Mouse (Mus musculus) limb, embryonic 14.5 days (tissue): ENCODE measurements around the gene Slc24a4. TPM values are rescaled to one million over a fixed set of nuclear protein-coding genes. Genes with fewer than 3 reads are reported as not detected.

Experiments used
- ATAC-seq: fragments of 200-750 bp; cut with Nextera tagmentation; 2 replicates; pipeline ENCODE4 v1.8.0; 2017; ENCODE audit warnings: low read depth, moderate number of reproducible peaks, moderate TSS enrichment; ENCODE audit not compliant: low FRiP score
- DNase-seq: peaks from one replicate; pipeline ENCODE4 v3.0.0-alpha.2; 2015; ENCODE audit warnings: low spot score
- H3K27ac ChIP-seq: fragments of 300-500 bp; sonication (generic); replicated peaks from 2 replicates; pipeline ENCODE4 v1.5.1; 2014; ENCODE audit warnings: low read depth, mild to moderate bottlenecking, low read length, moderate library complexity, mixed read lengths
- H3K27me3 ChIP-seq: fragments of 300-500 bp; sonication (generic); 2 replicates; pipeline ENCODE4 v1.6.1; 2014; ENCODE audit warnings: low read length, mixed read lengths; ENCODE audit not compliant: control insufficient read depth, insufficient read depth
- H3K36me3 ChIP-seq: fragments of 300-500 bp; sonication (generic); 2 replicates; pipeline ENCODE4 v1.6.1; 2014; ENCODE audit warnings: mild to moderate bottlenecking, low read length, moderate library complexity, mixed read lengths; ENCODE audit not compliant: control insufficient read depth, insufficient read depth
- H3K4me1 ChIP-seq: fragments of 300-500 bp; sonication (generic); 2 replicates; pipeline ENCODE4 v1.6.1; 2014; ENCODE audit warnings: antibody characterized with exemption, low read length, mixed read lengths; ENCODE audit not compliant: control insufficient read depth, insufficient read depth
- H3K4me2 ChIP-seq: fragments of 300-500 bp; sonication (generic); replicated peaks from 2 replicates; pipeline ENCODE4 v1.6.1; 2014; ENCODE audit warnings: low read depth, mild to moderate bottlenecking, low read length, moderate library complexity; ENCODE audit not compliant: severe bottlenecking
- H3K4me3 ChIP-seq: fragments of 300-500 bp; sonication (generic); replicated peaks from 2 replicates; pipeline ENCODE4 v1.5.1; 2014; ENCODE audit warnings: low read length
- H3K9ac ChIP-seq: fragments of 300-500 bp; sonication (generic); 2 replicates; pipeline ENCODE4 v1.6.1; 2014; ENCODE audit warnings: mild to moderate bottlenecking, low read depth, low read length, moderate library complexity; ENCODE audit not compliant: severe bottlenecking
- H3K9me3 ChIP-seq: fragments of 300-500 bp; sonication (generic); 2 replicates; pipeline ENCODE4 v1.6.1; 2016; ENCODE audit warnings: low read length; ENCODE audit not compliant: control insufficient read depth
- POLR2A ChIP-seq: fragments of 200-500 bp; IDR thresholded peaks from 2 replicates; pipeline ENCODE4 v1.8.0; 2012; ENCODE audit warnings: inconsistent platforms, mild to moderate bottlenecking, moderate library complexity, borderline replicate concordance; ENCODE audit not compliant: insufficient read depth, insufficient read length; ENCODE audit errors: extremely low read depth
- WGBS: fragments of 180-500 bp; shearing (Covaris S2); extraction: QIAGEN DNeasy Blood & Tissue Kit; methylation state at CpG from one replicate; pipeline ENCODE4 v1.1.7; 2014; 5-methylcytosine and 5-hydroxymethylcytosine counted together
- polyA plus RNA-seq, 2 experiments: library from polyadenylated mRNA; depleted of rRNA in 1 of 2; stranded (reverse) in 1 of 2; unstranded in 1 of 2; fragments of >200 nt; fragmentation: Nextera tagmentation in 1 of 2; extraction: Ambion mirVana in 1 of 2; gene quantifications; 2 replicates each; pipeline versions ENCODE4 v1.2.1 to v1.2.3; 2012 to 2014

Gene Slc24a4
- polyA plus RNA-seq, 2 experiments = 0.77 to 1.7 TPM

GRCm38 (mm10) chr12:102288846-102289245 lies 160.3 kb downstream of the Slc24a4 start:
- no peaks in the 10 kb centered on the region for H3K9me3 ChIP-seq
- no peaks in the 10 kb centered on the region for H3K27me3 ChIP-seq
- H3K4me3 ChIP-seq = no peak overlapping the region
- no peak overlapping the region for H3K4me2 ChIP-seq
- no peak for TF ChIP-seq POLR2A
- H3K27ac ChIP-seq = no peak overlapping the region
- H3K36me3 ChIP-seq = no peaks in the 10 kb centered on the region
- H3K4me1 ChIP-seq = peaks cover 20% of the 10 kb centered on the region
- H3K9ac ChIP-seq = no peak overlapping the region
- no peak for ATAC-seq
- WGBS = 43% methylated on average over 2 of the region's 2 CpGs
- DNase-seq = no peak

GRCm38 (mm10) chr12:102289568-102289967 lies 161.0 kb downstream of the Slc24a4 start:
- DNase-seq (no peak), ATAC-seq (no peak)
- Histone ChIP-seq H3K9ac (no peak overlapping the region), H3K36me3 (no peaks in the 10 kb centered on the region), H3K4me2 (no peak overlapping the region), H3K4me3 (no peak overlapping the region), H3K9me3 (no peaks in the 10 kb centered on the region), H3K27me3 (no peaks in the 10 kb centered on the region), H3K4me1 (peaks cover 16% of the 10 kb centered on the region; the same call in 1 of the 2 replicates), H3K27ac (no peak overlapping the region)
- 100% methylated on average over 1 of the region's 1 CpGs for WGBS
- TF ChIP-seq POLR2A = no peak

- Histone ChIP-seq H3K27me3 (no peaks in the 10 kb centered on the region), H3K4me3 (no peak overlapping the region), H3K4me1 (peaks cover 16% of the 10 kb centered on the region; the same call in 1 of the 2 replicates), H3K9me3 (no peaks in the 10 kb centered on the region), H3K4me2 (no peak overlapping the region), H3K9ac (no peak overlapping the region), H3K27ac (no peak overlapping the region), H3K36me3 (no peaks in the 10 kb centered on the region)
- no peak for ATAC-seq
- no peak for TF ChIP-seq POLR2A
- DNase-seq = no peak
- WGBS = 76% methylated on average over 2 of the region's 2 CpGs
Measured at GRCm38 (mm10) chr12:102290662-102291061, 162.1 kb downstream of the Slc24a4 start.

GRCm38 (mm10) chr12:102291686-102292085 lies 163.2 kb downstream of the Slc24a4 start:
- Histone ChIP-seq H3K36me3 (no peaks in the 10 kb centered on the region), H3K4me2 (no peak overlapping the region), H3K4me1 (peaks cover 13% of the 10 kb centered on the region; the same call in 1 of the 2 replicates), H3K4me3 (no peak overlapping the region), H3K27ac (no peak overlapping the region; the same call in 1 of the 2 replicates), H3K9ac (no peak overlapping the region), H3K27me3 (no peaks in the 10 kb centered on the region), H3K9me3 (no peaks in the 10 kb centered on the region)
- DNase-seq = no peak
- no peak for ATAC-seq
- WGBS = 22% methylated on average over 6 of the region's 6 CpGs
- no peak for TF ChIP-seq POLR2A

GRCm38 (mm10) chr12:102292501-102293215 lies 164.1 kb downstream of the Slc24a4 start:
- DNase-seq (no peak), ATAC-seq (no peak)
- no peak overlapping the region for H3K4me3 ChIP-seq
- no peaks in the 10 kb centered on the region for H3K9me3 ChIP-seq
- TF ChIP-seq POLR2A = no peak
- H3K27ac ChIP-seq = no peak overlapping the region
- H3K4me2 ChIP-seq = no peak overlapping the region
- no peaks in the 10 kb centered on the region for H3K27me3 ChIP-seq
- no peaks in the 10 kb centered on the region for H3K36me3 ChIP-seq
- WGBS = 81% methylated on average over 7 of the region's 7 CpGs
- H3K9ac ChIP-seq = no peak overlapping the region
- H3K4me1 ChIP-seq = peaks cover 7% of the 10 kb centered on the region; the same call in 1 of the 2 replicates
